Mouse (Mus musculus) gastrocnemius, postnatal 4 days (tissue): ENCODE data around the gene Gm8947. TPM values are rescaled to one million over a fixed set of nuclear protein-coding genes. Genes with fewer than 3 reads are reported as not detected.
"Not testable (repeated sequence)": the region's sequence is repeated elsewhere in the genome, so short reads cannot be mapped to it uniquely, and the experiment has no call there.

Experiments
- DNase-seq, 2 experiments: peaks; one replicate each; pipeline ENCODE4 v3.0.0; 2021 to 2022; ENCODE audit warnings: low spot score in 2 of 2, mixed read lengths in 2 of 2
- total RNA-seq, 2 experiments: library from RNA; stranded (reverse); gene quantifications; 2 replicates each; pipeline ENCODE4 v1.2.3; 2021

Gm8947 gene
- total RNA-seq, 2 experiments from 2014 or later, result not detected

DNA sequence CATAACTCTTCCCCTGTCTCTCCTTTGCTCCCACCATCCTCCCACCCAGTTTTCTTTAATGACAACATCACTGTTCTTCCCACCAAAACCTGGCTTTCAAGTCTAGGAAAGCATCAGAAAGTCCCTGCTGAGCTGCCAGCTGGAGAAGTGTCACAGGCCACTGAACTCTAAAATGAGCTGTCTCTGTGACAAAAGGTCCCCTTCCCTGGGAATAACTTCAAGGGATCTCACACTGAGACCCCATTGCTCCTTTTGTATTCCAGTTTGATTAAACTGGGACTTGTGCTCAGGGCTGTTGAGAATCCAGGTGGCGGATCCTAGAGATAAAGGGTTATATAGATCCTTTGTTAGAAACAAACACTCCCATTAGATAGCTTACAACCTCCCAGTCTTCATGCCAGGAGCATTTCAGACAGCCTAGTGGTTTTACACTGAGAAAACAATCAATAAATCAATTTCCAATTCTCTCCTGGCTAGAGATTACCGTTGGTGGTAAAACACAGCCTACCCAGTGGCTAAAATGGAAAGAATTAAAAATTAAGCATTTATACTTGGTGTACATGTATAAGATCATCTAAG is 13.6 kb upstream of the Gm8947 start:
- no peak for DNase-seq

DNA sequence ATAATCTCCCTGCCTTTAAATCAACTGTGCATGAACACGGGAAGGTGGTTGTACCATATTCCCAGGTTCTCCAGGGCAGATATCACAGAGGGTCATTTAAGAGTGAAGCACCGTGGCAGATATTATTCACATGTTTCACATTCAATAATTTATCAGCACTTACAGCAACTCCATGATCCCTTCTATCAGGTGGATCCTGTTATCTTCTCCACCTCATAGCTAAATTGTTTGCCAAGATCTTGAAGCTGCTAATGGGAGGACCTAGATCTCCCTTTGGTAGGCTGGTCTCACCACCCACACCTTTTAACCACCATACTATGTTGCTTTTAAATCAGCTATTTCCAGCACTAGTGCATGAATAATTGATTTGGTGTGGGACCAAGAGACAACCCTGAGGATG is 12.0 kb upstream of the Gm8947 start:
- no peak for DNase-seq

DNA sequence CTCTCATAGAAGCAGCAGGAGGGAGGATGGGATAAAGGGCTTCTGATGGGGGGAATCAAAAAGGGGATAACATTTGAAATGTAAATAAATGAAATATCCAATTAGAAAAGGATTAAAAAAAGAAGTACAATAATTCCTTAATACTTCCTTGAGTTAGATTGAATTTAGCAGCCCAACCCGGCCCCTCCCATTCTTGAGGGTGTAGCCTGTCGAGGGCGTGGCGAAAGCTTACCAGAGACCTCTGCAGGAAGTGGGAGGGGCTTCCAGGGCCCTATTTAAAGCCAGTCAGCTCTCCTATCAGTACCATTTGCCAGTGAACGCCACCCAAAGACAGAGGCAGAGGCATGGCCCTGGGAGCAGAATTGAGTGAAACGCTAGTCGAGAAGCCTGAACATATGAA is 9.9 kb upstream of the Gm8947 start, which contains the start of gene Gm47985:
Gene Gm47985 (plus strand): TSS at position 272 of the 400 bp plus-strand sequence.
- not testable (repeated sequence) for DNase-seq

DNA sequence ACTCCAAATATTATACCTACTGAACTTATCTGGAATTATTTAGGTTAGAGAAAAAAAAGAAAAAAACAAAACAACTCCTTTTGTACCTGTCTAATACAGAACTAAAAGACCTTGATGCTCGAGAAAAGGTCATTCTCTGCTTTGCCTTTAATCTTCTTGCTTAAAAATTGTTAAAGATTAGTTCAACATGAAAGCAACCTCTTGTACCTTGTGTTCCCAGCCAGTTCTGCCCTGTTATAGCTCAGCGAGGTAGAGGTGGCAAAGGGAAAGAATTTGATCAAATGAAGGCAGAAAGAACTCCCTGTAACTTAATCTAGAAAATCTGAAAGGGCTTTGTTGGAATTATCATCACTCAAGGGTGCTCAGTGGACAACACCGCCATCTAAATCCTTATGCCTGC is 6.0 kb upstream of the Gm8947 start:
- not testable (repeated sequence) for DNase-seq

DNA sequence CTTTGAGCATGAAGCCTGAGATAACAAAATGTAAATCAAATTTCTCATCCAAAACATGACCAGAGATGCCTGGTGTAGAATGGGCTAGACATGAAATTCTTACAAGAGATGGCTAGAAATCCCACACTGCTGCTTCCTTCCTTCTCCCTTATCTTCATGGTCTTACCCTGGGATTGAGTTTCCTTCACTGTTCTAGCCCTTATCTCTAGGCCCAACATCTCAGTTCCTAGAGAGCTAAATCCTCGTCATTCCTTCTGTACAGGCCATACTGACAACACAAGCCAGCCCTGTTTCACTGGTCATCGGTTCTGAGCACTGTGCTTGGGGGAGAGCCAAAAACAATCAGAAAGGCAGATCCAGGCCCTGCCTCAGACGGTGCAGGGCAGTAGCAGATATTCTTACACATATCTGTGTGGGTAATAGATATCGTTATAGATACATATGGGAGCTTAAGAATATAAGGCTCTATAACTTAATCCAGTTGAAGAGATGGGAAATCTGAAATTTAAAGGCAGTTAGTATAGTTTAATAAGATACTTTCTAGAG is 5.2 kb upstream of the Gm8947 start:
- not testable (repeated sequence) for DNase-seq

DNA sequence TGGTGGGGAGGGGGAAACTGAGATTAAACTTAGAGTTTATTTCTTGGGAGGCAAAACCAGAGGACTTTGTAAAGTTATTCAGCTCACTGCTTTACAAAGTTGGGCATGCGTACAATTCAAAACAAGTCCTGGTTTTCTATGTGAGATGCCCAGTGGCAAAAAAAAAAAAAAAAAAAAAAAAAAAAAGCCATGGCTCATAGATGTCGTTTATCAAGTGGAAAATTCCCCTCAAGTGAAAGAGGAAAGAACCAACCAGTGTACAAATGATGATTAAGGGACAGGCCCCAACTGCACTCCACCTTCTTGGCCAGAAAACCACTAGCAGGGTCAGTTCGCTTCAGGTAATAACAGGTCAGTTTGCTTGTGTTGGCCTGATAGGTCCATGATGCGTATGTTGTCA is 3.7 kb upstream of the Gm8947 start:
- no peak for DNase-seq

DNA sequence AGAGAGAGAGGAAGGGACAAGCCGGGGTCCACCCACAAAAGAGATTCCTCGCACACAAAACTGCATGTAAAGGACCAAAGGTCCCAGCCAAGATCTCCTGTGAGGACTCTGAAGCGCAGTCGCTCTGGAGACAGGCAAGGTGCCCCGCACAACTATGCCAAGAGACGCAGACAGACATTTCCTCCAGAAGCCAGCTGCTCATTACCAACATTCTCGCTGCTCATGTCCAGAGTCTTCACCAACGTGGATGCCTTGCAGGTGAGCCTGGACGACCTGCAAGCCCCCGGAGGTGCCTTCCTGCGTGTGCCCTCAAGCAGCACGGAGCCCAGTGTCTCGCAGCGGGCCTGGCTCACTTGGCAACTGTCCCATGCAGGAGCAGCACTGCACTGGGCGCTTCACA is 563 bp downstream of the Gm8947 start:
- DNase-seq, result not testable (repeated sequence)

DNA sequence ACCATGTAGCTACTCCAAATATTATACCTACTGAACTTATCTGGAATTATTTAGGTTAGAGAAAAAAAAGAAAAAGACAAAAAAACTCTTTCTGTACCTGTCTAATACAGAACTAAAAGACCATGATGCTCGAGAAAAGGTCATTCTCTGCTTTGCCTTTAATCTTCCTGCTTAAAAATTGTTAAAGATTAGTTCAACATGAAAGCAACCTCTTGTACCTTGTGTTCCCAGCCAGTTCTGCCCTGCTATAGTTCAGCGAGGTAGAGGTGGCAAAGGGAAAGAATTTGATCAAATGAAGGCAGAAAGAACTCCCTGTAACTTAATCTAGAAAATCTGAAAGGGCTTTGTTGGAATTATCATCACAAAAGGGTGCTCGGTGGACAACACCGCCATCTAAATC is 3.8 kb downstream of the Gm8947 start:
- not testable (repeated sequence) for DNase-seq

DNA sequence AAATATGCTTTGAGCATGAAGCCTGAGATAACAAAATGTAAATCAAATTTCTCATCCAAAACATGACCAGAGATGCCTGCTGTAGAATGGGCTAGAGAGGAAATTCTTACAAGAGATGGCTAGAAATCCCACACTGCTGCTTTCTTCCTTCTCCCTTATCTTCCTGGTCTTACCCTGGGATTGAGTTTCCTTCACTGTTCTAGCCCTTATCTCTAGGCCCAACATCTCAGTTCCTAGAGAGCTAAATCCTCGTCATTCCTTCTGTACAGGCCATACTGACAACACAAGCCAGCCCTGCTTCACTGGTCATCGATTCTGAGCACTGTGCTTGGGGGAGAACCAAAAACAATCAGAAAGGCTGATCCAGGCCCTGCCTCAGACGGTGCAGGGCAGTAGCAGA is 4.5 kb downstream of the Gm8947 start:
- DNase-seq, result not testable (repeated sequence)

DNA sequence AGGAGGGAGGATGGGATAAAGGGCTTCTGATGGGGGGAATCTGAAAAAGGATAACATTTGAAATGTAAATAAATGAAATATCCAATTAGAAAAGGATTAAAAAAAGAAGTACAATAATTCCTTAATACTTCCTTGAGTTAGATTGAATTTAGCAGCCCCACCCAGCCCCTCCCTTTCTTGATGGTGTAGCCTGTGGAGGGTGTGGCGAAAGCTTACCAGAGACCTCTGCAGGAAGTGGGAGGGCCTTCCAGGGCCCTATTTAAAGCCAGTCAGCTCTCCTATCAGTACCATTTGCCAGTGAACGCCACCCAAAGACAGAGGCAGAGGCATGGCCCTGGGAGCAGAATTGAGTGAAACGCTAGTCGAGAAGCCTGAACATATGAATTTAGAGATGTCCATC is 5.9 kb downstream of the Gm8947 start, which contains the start of gene Gm47995:
Gene Gm47995 (plus strand): TSS at position 329 of the 400 bp plus-strand sequence.
- not testable (repeated sequence) for DNase-seq

DNA sequence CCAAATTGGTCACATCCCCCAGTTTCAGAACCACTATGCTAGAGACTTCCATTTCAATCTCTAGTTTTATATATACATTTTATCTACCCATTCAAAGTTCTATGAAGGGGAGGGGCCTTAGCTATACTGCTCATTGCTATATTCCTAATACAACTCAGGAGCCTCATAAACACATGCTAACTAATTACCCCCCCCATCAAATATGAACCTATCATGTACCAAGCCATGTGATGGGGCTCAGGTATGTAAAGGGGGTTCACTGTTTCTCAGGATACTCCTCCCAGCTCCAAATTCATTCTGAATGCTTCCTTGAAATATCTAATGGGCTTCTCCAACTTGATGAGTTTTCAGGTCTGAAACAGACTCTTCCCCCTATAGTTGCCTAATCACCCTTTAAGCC is 8.4 kb downstream of the Gm8947 start:
- DNase-seq, result not testable (repeated sequence)

DNA sequence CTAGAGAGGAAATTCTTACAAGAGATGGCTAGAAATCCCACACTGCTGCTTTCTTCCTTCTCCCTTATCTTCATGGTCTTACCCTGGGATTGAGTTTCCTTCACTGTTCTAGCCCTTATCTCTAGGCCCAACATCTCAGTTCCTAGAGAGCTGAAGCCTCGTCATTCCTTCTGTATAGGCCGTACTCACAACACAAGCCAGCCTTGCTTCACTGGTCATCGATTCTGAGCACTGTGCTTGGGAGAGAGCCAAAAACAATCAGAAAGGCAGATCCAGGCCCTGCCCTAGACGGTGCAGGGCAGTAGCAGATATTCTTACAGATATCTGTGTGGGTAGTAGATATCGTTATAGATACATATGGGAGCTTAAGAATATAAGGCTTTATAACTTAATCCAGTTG is 10.6 kb downstream of the Gm8947 start:
- DNase-seq, result not testable (repeated sequence)

DNA sequence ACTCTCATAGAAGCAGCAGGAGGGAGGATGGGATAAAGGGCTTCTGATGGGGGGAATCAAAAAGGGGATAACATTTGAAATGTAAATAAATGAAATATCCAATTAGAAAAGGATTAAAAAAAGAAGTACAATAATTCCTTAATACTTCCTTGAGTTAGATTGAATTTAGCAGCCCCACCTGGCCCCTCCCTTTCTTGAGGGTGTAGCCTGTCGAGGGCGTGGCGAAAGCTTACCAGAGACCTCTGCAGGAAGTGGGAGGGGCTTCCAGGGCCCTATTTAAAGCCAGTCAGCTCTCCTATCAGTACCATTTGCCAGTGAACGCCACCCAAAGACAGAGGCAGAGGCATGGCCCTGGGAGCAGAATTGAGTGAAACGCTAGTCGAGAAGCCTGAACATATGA is 11.6 kb downstream of the Gm8947 start, which contains the start of gene 3110040M04Rik:
Gene 3110040M04Rik (plus strand): TSS at position 304 of the 400 bp plus-strand sequence.
- not testable (repeated sequence) for DNase-seq

DNA sequence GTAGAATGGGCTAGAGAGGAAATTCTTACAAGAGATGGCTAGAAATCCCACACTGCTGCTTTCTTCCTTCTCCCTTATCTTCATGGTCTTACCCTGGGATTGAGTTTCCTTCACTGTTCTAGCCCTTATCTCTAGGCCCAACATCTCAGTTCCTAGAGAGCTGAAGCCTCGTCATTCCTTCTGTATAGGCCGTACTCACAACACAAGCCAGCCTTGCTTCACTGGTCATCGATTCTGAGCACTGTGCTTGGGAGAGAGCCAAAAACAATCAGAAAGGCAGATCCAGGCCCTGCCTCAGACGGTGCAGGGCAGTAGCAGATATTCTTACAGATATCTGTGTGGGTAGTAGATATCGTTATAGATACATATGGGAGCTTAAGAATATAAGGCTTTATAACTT is 16.3 kb downstream of the Gm8947 start:
- not testable (repeated sequence) for DNase-seq

DNA sequence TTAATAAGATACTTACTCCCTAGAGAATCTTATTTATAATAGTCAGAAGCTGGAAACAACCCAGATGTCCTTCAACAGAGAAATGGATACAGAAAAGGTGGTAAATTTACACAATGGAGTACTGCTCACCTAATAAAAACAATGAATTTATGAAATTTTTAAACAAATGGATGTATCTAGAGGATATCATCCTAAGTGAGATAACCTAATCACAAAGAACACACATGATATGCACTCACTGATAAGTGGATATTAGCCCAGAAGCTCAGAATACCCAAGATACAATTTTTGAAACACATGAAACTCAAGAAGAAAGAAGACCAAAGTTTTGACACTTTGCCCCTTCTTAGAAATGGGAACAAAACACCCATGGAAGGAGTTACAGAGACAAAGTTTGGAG is 16.8 kb downstream of the Gm8947 start:
- DNase-seq, result not testable (repeated sequence)

DNA sequence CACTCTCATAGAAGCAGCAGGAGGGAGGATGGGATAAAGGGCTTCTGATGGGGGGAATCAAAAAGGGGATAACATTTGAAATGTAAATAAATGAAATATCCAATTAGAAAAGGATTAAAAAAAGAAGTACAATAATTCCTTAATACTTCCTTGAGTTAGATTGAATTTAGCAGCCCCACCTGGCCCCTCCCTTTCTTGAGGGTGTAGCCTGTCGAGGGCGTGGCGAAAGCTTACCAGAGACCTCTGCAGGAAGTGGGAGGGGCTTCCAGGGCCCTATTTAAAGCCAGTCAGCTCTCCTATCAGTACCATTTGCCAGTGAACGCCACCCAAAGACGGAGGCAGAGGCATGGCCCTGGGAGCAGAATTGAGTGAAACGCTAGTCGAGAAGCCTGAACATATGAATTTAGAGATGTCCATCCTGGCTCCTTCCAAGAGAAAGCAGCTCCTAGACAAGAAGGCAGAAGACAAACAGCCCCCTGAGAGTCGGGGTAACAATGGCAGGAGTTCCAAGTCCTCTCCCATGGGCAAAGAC is 17.7 kb downstream of the Gm8947 start, which contains the start of gene Gm47996:
Gene Gm47996 (plus strand): TSS at position 308 of the 532 bp plus-strand sequence.
- not testable (repeated sequence) for DNase-seq

DNA sequence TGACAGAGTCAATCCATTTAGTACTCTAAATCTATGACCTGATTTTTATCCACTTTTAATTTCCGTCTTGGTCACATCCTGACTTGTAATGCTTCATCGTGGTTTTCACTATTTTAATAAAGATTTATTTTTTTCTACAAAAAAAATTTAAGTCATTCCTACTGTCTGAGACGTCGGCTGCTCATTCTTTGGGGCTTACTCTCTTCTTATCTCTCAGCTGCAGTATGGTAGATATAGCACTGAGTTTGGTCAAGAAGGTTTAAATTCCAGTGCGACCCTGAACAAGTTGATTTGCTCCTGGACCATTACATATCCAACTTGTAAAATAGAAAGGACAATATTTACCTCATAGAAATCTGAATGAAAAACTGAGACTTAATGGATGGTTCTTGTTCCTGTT is 19.5 kb downstream of the Gm8947 start:
- DNase-seq, result not testable (repeated sequence)

DNA sequence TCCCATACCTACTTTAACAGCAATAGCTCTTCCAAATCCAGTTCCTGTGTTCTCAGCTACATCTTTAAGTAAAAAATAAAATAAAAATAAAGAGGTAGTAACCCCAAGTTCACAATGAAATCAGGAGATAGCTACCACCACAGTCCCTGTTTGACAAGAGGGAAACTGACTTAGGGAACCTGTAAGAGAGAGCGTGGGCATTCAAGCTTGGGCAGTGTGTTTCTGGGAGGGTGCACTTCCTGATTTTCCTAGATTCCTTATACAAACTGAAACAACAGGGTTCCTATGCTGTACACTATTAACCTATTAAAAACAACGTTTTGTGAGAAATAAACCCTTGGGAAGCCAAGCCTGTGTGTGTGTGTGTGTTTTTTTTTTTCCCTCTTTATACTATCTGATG is 22.7 kb downstream of the Gm8947 start:
- DNase-seq, result no peak

DNA sequence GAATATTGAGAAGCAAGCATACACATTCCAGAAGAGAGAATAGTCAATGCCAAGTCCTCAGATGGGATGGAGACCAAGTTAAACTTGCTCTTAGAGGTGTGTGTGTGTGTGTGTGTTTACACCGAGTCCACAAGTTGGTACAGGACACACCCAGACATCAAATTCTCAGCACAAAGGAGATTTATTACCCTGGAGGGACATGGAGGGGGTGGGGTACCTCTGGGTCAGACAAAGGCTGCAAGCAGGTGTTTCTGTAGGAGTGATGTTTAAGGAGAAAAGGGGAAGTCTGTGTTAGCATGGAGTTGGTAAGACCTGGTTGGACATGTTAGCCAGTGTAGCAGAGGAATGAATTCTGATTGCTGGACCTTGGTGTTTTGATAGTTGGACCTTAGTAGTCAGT is 23.8 kb downstream of the Gm8947 start:
- no peak for DNase-seq

DNA sequence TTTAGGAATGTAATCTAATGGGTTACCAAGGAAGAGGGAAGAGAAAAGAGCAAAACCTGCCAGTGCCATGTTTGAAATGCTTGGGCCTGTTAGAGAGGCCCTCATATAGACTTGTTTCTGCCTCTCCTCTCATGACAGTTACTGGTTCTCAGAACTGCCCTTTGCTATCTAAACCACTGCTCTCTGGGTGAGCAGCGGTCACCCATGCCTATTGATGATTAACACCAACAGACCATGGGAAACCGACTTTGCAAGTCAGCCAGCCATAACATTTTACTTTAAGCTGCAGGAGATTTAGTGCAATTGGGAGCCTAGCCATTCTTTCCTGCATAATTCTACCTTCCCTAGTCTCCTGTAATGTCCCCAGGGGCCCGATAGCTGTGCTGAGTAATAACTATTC is 24.2 kb downstream of the Gm8947 start:
- DNase-seq, result no peak

DNA sequence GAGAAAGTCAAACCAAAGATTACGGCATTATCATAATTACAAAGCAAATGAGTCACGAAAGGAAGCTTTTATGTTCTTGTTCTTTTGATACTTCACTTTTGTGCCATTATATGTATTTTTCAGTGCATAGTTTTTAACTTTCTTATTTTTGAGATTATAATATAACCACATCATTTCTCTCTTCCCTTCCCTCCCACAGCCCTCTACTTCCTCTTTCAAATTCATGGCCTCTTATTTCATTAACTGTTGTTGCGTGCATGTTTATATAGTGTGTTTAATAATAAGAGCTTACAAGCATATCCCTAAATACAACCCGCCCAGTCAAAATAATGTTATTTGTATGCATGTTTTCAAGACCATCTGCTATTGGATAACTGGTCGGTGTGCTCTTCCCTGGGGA is 26.9 kb downstream of the Gm8947 start:
- DNase-seq, result no peak

DNA sequence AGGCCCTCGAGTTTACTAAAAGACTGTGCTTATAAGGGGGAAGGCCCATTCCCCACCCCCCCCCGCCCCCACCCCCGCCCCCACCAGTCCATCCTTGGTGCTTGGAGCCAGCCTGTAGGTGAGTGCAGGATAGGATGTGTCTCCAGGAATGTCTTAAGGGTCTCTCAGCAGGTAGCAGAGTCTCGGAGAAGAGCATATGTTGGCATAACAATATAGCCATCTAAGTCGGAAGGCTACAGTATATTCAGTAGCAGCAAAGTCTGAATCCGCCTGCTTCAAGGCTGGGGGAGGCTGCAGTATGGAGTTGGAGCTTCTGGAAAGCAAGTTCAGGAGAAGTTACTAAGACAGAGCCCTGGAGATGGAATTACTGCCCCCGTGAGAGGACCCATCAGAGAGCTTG is 27.9 kb downstream of the Gm8947 start:
- DNase-seq, result no peak
